ENCODE assay signal across 17 mouse cellular contexts in genomic region chr15:25753003-25753402, GRCm38 (mm10).
DNase-seq lines count a peak whose midpoint lies in the region; ATAC-seq and TF ChIP-seq lines count a peak whose summit lies in the region.
"Had no signal": no experiment of that assay in that cellular context is flagged by ENCODE, and none has a peak within 500 bp of the region (broad histone marks: within the 10 kb centered on the region; RNA-seq: fewer than 3 reads in every experiment).

No protein-coding gene starts in this region.

- no peak overlapping the region for H3K9ac ChIP-seq in embryonic facial prominence, embryonic 11.5 days (replicated peaks; ENCODE audit: low read length)
- peak overlapping the region; percentile 55; the same call in 1 of the 2 replicates for H3K9ac ChIP-seq in hindbrain, embryonic 12.5 days
- peak overlapping the region; percentile 29; the same call in 1 of the 2 replicates for H3K9ac ChIP-seq in midbrain, postnatal 0 days (replicated peaks; ENCODE audit: low read length, poor library complexity, severe bottlenecking)

- DNase-seq in layer of hippocampus, adult 2 months (ENCODE audit: low spot score in 2 of 2), result no peak
- DNase-seq in layer of hippocampus, postnatal 25 days (ENCODE audit: extremely low spot score in 1 of 2, low spot score in 1 of 2), result no peak
- DNase-seq in embryonic facial prominence, embryonic 11.5 days (ENCODE audit: low spot score), result peak; percentile 41
- peak; percentile 38 for DNase-seq in midbrain, postnatal 0 days (ENCODE audit: low spot score)
- DNase-seq in natural killer cell, adult 2 months (ENCODE audit: low spot score in 2 of 2), result no peak
- DNase-seq in spleen, postnatal 36 days (ENCODE audit: low spot score in 2 of 2), result no peak
- DNase-seq in layer of hippocampus, postnatal 10 days (ENCODE audit: low spot score in 2 of 2), result no peak
- DNase-seq: adrenal gland, postnatal 10 days; B cell, adult 2 months; cerebellum, adult 11 months; gastrocnemius, postnatal 14 days; kidney, adult 2 months; layer of hippocampus, postnatal 36 days; liver; thymus, postnatal 36 days had no signal

- 0 out of 2 replicates have a peak, but pooled peaks have one; percentile 12 for ATAC-seq in embryonic facial prominence, embryonic 11.5 days (replicated peaks; ENCODE audit: insufficient number of reproducible peaks, low FRiP score, low TSS enrichment, low read depth)
- 0 out of 2 replicates have a peak, but pooled peaks have one; percentile 23 for ATAC-seq in hindbrain, embryonic 12.5 days (ENCODE audit: low FRiP score)
- ATAC-seq in midbrain, postnatal 0 days (ENCODE audit: low FRiP score), result no peak

- H3K27me3 ChIP-seq in embryonic facial prominence, embryonic 11.5 days (ENCODE audit: control insufficient read depth, insufficient read depth, low read length), result no peaks in the 10 kb centered on the region
- H3K27me3 ChIP-seq in hindbrain, embryonic 12.5 days, result no peaks in the 10 kb centered on the region
- H3K27me3 ChIP-seq in midbrain, postnatal 0 days (ENCODE audit: insufficient read depth, low read length), result no peaks in the 10 kb centered on the region

- no peaks in the 10 kb centered on the region for H3K4me1 ChIP-seq in embryonic facial prominence, embryonic 11.5 days (ENCODE audit: control insufficient read depth, insufficient read depth, low read length)
- peaks cover 27% of the 10 kb centered on the region; the same call in 1 of the 2 replicates for H3K4me1 ChIP-seq in hindbrain, embryonic 12.5 days
- peaks cover under 1% of the 10 kb centered on the region; the same call in 1 of the 2 replicates for H3K4me1 ChIP-seq in midbrain, postnatal 0 days (ENCODE audit: insufficient read depth, low read length)

- no peaks in the 10 kb centered on the region for H3K9me3 ChIP-seq in embryonic facial prominence, embryonic 11.5 days (replicated peaks; ENCODE audit: control insufficient read depth, low read length)
- no peaks in the 10 kb centered on the region for H3K9me3 ChIP-seq in hindbrain, embryonic 12.5 days (replicated peaks)
- H3K9me3 ChIP-seq in midbrain, postnatal 0 days (ENCODE audit: low read length), result no peaks in the 10 kb centered on the region

- peak overlapping the region; percentile 87 for H3K27ac ChIP-seq in layer of hippocampus, adult 2 months
- no peak overlapping the region for H3K27ac ChIP-seq in embryonic facial prominence, embryonic 11.5 days (replicated peaks; ENCODE audit: low read depth, low read length)
- peak overlapping the region; percentile 91 for H3K27ac ChIP-seq in hindbrain, embryonic 12.5 days
- peak overlapping the region; percentile 74 for H3K27ac ChIP-seq in midbrain, postnatal 0 days (ENCODE audit: low read depth, low read length)
- H3K27ac ChIP-seq: macrophage had no signal

- peak overlapping the region; percentile 51 for H3K4me3 ChIP-seq in layer of hippocampus, adult 2 months
- no peak overlapping the region for H3K4me3 ChIP-seq in embryonic facial prominence, embryonic 11.5 days (ENCODE audit: low read depth, low read length)
- peak overlapping the region; percentile 27 for H3K4me3 ChIP-seq in hindbrain, embryonic 12.5 days
- H3K4me3 ChIP-seq in midbrain, postnatal 0 days (ENCODE audit: low read depth, low read length), result peak overlapping the region; percentile 22

- H3K36me3 ChIP-seq in embryonic facial prominence, embryonic 11.5 days (replicated peaks; ENCODE audit: control insufficient read depth, insufficient read depth, low read depth, low read length), result no peaks in the 10 kb centered on the region
- no peaks in the 10 kb centered on the region for H3K36me3 ChIP-seq in hindbrain, embryonic 12.5 days
- H3K36me3 ChIP-seq in midbrain, postnatal 0 days (ENCODE audit: insufficient read depth, low read length), result no peaks in the 10 kb centered on the region

- no peak overlapping the region for H3K4me2 ChIP-seq in embryonic facial prominence, embryonic 11.5 days (ENCODE audit: low read depth, low read length)
- H3K4me2 ChIP-seq in hindbrain, embryonic 12.5 days (replicated peaks), result peak overlapping the region; percentile 46
- 0 out of 2 replicates have a peak overlapping the region, but pooled peaks have one; percentile 1 for H3K4me2 ChIP-seq in midbrain, postnatal 0 days (ENCODE audit: low read depth, low read length, poor library complexity, severe bottlenecking)

- TF ChIP-seq CTCF in layer of hippocampus, adult 2 months (conservative IDR thresholded peaks at IDR 0.05), result no peak
- no peak for TF ChIP-seq CTCF in midbrain, postnatal 0 days (IDR thresholded peaks at IDR 0.05)

- WGBS in embryonic facial prominence, embryonic 11.5 days, result 23% methylated on average over 9 of the region's 9 CpGs
- WGBS in hindbrain, embryonic 12.5 days, result 13% methylated on average over 9 of the region's 9 CpGs
- 19% methylated on average over 9 of the region's 9 CpGs for WGBS in midbrain, postnatal 0 days

Comparison
In these comparisons a context has a peak if more than half of its experiments do, and no peak if none do; other contexts are left out.
1. DNase-seq: peak in embryonic facial prominence, embryonic 11.5 days (single experiment) and midbrain, postnatal 0 days (single experiment); none in layer of hippocampus, adult 2 months (0 of 2), layer of hippocampus, postnatal 25 days (0 of 2), natural killer cell, adult 2 months (0 of 2), spleen, postnatal 36 days (0 of 2) and layer of hippocampus, postnatal 10 days (0 of 2).